Mouse (Mus musculus) liver, embryonic 14.5 days (tissue): Measurements from ENCODE around the gene Fkrp.

ENCODE experiments used
- CTCF ChIP-seq: IDR thresholded peaks from 2 replicates; pipeline ENCODE4 v1.5.1; 2016; ENCODE audit warnings: antibody characterized with exemption, low read depth, control low read depth
- EP300 ChIP-seq: IDR thresholded peaks from 2 replicates; pipeline ENCODE4 v1.6.1; 2016; ENCODE audit warnings: antibody characterized with exemption, low read depth

DNA sequence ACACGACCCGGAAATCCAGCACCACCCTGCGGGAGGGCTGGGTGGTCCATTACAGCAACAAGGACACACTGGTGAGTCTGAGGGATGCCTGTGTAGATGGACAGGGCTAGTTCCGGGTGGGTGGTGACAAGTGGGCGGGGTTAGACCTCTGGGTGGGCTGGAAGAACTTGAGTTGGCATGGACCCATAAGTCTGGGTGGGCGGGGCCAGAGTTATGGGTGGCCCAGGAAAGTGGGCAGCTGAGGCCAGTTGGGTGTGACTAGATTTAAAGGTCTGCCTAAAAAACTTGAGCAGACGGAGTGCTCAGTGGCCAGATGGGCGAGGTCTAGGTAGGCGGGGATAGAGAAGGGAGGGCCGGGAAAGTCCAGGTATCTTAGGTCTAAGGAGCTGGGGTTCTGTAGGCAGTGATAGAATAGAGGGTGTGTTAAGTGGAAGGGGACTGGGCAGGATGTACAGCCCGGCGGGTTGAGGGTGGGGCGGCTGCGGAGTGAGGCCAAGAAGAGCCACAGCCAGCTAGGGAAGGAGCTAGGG lies 36.8 kb upstream of the Fkrp start:
- TF ChIP-seq CTCF (no peak), EP300 (no peak)
